Mouse (Mus musculus): ENCODE results near the gene Rad50.

The Rad50 gene

DNA sequence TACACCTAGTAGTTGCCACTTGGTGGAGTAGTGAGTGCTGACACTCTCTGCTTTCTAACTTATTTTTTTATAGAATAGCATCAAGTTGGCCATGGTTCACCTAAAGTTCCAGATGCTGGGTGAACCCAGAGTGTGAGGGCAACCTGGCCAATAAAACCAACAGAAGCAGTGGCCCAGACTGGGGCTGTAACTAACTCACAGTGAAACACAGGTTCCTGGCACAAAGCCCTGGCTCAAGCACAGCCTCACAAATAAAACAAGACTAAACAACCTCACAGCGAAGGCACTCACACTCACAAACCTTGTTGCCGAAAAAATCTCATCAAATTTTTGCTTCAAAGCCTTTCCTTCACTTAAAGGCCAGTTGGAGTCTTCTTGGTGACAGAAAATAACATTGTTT is 8.6 kb downstream of the Rad50 start:
- no peak for DNase-seq (ENCODE audit: low read depth, low spot score)

DNA sequence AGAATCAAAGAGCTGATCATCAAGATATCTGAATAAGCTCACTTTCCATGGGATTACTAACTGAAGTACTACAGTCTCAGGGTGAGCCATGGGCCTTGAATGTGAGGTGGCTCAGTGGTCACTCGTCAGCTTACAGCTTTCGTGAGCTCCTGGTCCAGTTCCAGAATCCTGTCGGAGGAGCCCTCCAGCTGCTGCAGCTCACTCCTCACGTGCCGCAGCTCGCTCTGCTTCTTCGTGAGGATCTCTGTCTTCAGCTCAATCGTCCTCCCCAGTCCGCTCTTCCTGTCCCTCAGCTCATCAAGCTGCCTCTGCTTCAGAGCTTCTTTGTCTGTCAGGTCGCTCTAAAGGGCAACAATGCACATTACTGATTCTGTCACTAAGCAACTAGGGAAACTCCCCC is 15.1 kb downstream of the Rad50 start:
- DNase-seq (ENCODE audit: low read depth, low spot score): no peak

DNA sequence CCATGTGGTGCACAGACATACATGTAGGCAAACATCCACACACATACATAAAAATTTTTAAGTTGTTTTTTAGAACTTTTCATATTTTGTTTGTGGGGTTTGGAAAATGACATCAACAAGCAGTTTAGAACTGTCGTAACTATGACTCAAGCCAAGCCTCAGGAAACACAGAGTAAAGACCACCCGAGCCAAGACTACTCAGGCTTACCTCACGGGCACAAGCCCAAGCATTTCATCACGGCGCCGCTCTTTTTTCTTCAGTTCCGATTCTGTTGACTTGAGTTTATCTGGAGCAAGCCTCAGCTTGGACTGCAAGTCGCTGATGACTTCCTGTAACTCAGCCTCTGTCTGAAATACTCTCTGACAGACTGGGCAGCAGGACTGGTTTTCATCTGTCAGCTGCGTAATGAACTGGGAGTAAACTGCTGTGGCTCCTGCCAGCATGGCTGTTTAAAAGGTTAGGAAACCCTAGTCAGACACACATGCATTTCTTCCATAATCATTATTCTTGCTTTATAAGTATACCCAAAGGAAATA is 24.1 kb downstream of the Rad50 start:
- DNase-seq (ENCODE audit: low read depth, low spot score): no peak

DNA sequence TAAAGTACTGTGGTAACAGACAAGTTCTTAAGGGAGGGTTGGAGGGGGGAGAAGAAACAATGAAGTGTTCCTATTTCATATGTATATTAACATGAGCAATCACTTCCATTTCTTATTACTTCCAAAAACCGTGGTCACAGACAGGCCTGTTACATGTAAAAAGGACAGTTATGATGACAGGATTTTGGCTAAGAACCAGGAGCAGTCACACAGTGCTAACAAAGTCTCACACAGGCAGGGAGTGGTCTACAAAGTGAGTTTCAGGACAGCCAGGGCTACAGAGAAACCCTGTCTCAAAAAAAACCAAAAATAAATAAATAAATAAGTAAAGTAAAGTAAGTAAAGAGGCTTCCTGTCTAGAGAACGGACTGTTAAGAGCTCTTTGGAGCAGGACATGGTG is 24.9 kb downstream of the Rad50 start:
- DNase-seq (ENCODE audit: low read depth, low spot score): no peak

DNA sequence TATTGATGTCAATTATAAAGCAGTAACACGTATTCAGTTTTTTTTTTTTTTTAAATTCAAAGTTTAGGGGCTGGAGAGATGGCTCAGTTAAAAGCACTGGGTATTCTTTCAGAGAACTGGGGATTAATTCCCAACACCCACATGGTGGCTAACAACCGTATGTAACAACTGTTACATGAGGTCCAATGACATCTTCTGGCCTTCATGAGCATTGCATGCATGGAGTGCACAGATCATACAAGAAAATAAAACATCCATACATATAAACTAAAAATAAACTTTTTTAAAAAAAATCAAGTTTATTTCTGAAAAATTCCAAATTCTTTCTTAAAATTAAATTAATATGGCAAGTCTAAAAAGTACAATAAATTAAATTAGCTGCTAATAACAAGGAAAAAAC is 25.4 kb downstream of the Rad50 start:
- DNase-seq (ENCODE audit: low read depth, low spot score): no peak

DNA sequence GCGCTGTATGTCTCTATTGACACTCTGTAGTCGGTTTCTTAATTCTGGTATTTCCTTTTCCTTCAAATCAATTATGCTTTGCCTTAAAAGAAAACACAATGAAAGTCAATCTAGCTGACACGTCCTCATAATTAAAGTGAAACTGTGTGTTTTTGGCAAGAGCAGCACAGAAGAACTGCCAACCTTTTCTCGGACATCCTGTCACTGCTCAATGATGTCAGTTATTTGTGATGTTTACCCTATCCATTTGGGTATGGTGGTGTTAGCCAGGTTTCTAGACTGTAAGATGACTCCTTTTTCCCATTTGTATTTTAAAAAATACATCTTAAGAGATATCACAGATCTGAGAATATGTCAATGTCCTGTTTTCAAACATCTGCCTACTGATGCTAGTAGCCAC is 27.0 kb downstream of the Rad50 start:
- no peak for DNase-seq (ENCODE audit: low read depth, low spot score)

DNA sequence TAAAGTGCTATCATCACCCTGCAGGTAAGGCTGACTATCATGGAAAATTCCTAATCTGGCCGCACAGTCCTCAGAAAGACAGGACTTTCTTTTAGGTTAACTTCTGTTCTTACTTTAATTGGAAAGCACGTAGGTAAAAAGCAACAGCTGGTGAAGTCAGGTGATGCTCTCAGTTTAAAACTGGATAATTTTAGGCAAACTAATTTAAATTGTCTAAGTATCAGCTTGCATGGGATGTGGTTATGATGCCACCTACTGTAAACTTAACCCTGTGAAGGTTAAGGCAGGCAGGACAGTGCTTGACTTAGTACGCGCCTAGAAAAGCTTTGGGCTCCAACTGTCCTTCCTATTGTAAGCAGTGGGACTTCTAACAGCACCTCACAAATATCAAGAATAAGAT is 35.7 kb downstream of the Rad50 start:
- DNase-seq (ENCODE audit: low read depth, low spot score): no peak

DNA sequence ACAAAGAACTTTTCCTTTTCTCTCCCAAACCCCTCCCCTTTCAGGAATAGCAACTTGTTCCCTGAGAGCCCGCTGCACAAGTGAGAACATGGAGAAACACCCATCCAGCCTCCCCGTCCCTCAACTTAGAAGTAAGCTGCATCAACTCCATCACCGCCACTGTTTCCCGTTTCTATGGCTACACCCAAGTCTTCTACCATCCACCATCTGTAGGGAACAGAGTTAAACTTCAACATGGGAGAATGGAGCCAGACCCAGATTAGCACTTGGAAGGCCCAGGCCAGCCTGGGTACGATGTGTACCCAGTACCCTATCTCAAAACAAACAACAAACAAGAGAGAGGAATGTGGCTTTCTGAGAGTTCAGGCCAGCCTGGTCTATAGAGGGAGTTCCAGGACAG is 43.0 kb downstream of the Rad50 start:
- DNase-seq (ENCODE audit: low read depth, low spot score): no peak

DNA sequence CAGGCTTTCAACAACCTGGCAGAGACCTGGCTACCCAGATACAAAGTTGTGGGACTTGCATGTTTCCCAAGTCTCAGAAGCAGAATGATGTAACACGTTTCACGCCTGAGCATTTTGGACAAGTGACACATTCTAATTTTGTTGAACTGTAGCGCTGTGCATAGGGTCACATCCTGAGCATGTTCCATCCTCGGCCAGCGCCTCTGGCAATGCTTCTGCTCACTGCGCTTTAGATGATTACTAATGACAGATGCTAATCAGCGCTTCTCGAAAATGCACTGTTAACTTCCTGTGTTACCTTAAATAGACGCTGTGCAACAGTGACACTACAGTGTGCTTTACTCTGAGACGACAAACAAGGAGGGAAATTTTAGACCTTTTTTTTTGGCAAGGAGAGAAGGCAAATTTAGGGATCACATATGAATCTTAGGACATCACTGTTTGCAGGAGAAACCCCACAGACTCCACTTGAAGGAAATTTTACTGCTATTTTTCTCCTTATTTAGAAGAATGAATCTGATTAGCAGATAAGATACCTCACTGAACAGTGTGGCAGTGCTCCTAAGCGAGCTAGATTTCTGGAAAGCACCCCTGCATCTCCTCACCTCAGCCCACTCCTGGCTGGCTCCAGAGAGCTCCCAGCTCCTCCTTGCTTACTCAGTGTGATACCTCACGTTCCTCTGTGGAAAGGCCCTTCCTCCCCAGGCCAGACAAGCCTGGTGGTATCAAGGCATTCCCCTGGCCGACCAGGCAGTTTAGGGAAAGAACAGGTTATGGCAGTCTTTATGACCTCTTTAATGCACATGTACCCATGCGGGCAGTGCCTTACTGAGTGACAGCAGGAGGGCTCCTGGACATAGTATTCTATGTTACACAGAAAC is 44.1 kb downstream of the Rad50 start:
- no peak for DNase-seq (ENCODE audit: low read depth, low spot score)

DNA sequence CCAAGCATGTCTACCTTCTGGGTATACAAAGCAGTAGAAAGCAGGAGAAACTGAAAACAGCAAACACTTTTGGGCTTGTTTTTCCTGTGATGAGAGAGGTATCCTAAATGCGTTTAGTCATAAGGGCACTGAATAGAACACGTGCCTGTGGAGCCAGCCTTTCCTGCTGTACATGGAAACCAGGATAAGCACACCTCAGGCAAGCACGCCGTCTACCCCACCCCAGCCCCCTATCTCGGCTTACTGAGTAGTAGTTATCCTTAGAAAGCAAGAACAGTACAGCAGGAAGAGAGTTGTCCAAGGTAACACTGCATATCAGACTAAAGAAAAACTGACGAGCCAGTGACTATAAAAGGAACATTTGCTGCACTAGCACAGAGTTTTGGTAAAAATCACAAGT is 49.3 kb downstream of the Rad50 start:
- DNase-seq (ENCODE audit: low read depth, low spot score): no peak

DNA sequence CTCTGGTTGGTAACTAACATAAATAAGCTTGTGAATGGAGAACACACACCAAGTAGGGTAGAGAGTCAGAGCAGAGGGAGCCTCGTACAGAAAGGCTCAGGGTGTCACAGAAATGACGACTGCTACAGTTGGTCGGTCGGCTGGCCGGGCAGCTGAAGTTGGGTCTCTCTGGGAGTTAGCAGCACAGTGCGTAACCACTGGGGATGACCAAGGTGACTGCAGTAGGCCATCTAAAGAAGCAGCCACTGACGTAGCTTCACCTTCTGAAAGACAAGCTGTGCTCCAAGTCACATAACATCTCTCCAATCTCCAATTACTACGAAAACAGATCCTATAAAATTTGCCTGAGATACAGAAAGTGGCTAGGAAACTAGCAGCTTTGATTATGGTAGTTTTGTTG is 49.7 kb downstream of the Rad50 start:
- DNase-seq (ENCODE audit: low read depth, low spot score): no peak

DNA sequence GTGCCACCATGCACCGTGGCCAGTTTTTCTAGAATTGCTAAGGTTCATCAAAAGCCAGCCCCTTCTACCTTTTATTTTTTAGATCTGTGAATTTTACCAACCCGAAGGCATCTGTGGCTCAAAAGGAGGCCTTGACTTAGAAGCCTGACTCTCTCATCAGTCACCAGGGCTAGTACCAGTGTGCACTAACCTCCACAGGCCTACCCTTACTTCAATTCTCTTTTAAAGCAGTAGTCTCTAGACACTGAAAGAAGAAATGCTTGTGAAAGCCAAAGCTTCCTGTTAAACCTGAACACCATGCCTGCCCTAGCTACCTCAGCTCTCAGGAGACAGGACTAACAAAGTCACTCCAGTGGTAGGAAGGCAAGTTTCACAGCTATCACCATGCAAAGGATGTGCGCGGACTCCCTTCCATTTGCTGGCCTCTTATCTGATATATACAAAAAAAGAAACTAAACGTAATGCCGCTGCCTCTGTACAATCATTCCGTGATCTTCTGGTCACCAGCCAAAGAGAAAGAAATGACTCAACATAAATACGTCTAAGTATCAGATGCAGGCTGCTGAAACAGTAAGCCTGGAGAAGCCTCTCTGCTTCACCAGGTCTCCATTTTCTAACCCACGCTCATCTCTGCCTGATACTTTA is 50.4 kb downstream of the Rad50 start:
- DNase-seq (ENCODE audit: low read depth, low spot score): no peak

DNA sequence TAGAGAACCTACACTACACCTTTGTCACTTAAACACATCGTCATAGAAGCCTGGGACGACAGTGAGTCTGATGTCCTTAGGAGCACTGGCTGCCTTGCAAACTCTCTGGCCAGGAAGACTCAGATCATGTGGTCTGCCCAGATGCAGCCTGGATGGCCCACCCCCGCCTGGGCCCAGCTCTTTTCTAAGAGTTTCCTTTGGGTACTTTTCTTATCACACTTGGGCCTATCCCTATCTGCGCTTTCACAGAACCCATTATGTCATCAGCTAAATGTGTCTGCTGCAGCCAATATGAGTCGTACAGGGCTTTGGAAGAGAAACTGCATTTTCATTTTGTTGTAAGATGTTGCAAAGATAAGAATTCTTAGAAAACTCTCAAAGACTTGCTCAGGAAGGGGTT is 52.1 kb downstream of the Rad50 start:
- DNase-seq (ENCODE audit: low read depth, low spot score): no peak

DNA sequence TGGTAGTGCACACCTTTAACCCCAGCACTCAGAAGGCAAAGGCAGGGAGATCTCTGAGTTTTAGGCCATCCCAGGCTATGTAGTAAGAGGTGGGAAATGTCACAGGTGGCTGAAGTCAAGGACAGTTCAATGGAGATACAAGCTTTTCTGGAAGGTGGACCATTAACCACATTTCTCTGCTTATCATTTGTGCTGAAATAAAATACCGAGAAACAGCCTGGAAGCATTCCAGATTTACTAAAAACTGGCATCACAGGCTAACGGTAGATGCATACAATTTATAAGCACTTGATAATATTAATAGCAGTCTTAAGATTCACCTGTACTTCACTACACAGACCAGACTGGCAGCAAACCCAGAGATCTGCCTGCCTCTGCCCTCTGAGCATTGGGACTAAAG is 54.7 kb downstream of the Rad50 start:
- no peak for DNase-seq (ENCODE audit: low read depth, low spot score)

DNA sequence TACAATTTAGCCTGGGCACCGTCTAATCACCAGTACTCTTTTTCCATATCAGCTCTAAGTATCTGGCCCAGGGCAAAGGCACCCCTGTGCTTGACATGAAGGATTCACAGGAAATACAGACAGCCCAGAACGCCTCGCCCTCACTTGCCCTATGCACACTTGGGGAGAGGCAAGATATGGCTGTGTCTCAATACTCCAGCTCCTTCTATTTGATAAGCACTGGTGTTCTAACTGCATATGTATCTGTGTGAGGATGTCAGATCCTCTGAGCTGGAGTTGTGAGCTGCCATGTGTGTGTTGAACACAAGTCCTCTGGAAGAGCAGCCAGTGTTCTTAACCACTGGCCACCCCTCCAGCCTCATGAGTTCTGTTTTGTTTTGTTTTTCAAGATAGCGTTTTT is 55.7 kb downstream of the Rad50 start:
- DNase-seq (ENCODE audit: low read depth, low spot score): no peak

DNA sequence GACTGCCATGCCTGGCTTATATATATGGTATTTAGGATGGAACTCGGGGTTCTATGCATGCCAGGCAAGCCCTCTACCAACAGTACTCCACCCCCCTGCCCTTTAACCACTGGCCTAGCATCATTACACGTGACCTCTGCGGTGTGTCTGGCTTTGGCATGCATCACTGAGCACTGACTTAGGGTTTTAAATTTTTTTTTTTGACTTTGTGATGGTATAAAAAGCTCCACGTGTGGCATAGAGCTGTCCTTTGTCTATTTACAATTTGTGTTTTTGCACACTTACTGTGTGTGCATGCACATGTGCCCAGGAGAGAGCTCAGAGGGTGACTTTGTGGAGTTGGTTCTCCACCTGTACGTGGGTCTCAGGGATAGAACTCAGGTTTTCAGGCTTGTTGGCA is 63.1 kb downstream of the Rad50 start:
- DNase-seq (ENCODE audit: low read depth, low spot score): no peak

DNA sequence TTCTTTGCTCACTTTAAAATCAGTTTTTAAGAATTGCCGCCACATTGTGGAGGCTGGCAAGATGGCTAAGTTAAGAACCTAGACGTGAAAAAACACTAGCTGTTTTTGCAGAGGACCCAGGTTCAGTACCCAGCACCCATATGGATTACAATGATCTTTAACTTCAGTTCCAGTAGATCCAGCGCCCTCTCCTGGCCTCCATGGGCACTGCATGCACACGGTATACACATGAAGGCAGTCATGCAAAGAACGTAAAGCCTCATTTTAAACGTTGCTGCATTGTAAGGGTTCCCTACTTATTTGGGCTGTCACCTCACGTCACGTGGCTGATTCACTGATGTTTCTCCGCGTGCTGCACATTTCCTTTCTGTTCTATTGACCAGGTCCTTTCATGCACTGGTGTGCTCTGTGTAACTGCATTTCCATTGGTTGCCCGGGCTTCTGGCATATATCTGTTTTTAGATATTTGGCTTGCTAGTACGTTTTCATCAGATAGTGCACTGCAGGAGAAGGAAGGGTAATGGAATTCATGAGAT is 64.3 kb downstream of the Rad50 start:
- peak; percentile 62 for DNase-seq (ENCODE audit: low read depth, low spot score)

DNA sequence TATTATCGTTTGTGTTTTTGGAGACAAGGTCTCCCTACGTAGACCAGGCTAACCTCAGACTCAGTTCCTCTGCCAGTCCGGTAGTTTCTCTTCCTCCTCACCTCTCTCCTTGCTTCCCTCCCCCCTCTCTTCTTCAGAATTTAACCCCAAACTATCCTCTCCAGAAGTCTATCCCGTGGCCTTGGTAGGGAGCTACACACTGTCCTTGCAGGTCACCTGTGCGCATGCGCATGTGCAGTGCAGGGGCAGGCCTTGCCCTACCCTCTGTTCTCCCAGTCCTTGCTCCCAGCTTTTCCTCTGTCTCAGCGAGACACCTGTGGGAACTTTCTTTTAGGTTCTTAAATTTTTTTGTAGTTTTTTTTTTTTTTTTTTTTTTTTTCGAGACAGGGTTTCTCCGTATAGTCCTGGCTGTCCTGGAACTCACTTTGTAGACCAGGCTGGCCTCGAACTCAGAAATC is 69.3 kb downstream of the Rad50 start:
- DNase-seq (ENCODE audit: low read depth, low spot score): no peak

DNA sequence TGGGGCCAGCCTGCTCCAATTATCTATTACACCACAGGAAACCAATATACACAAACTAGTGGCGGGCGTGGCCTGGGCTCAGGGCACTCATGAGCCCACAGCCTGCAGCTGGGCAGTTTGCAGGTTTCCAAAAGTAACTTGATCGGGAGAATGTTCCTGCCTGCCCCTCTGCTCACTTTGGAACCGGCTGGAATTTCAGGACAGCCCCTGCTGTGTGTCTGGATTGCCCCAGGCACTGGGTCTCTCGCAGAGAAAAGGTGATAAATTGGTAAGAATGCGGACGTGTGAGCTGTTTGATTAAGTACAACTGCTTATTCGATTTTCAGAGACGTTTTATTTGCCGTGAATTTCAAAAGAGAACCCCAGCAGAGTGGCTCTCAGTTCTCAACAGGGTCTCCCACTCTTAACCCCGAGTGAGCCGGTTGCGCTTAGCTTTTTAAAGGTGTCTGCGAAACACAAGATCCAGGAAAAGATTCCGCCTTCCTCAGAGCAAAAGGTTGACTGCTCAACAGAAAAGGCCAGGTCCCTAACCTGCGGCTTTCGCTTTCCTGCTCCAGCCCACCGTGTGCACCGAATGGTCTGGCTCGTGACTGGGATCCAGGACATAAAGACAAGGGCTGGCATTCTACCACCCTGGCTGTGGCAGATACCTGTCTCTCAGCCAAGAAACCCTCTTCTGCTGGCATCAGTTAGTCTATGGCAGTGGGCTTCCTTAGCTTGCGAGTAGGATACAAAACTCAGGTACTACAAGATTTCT is 69.9 kb downstream of the Rad50 start:
- peak; percentile 75 for DNase-seq (ENCODE audit: low read depth, low spot score)

DNA sequence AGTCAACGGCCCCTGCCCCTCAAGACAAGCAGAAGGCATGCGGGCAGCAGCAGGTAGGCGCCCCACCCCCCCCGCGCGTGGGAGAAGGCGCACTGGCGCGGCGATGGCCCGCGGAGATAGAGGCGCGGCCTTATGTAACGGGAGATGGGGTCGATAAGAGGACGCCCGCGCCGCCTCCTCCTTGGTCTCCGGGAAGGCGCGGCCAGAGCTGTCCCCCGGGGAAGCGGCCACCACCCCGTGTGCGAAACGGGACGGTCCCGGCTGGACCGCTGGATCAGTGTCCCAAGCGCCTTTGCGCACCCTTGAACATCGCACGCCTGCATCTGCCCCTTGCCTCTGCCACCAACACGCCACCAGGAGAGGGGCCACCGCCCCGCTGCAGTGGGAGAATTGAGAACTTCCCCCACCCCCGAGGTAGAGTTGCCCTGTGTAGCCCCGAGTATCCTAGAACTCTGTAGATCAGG is 70.9 kb downstream of the Rad50 start:
- peak; percentile 23 for DNase-seq (ENCODE audit: low read depth, low spot score)

DNA sequence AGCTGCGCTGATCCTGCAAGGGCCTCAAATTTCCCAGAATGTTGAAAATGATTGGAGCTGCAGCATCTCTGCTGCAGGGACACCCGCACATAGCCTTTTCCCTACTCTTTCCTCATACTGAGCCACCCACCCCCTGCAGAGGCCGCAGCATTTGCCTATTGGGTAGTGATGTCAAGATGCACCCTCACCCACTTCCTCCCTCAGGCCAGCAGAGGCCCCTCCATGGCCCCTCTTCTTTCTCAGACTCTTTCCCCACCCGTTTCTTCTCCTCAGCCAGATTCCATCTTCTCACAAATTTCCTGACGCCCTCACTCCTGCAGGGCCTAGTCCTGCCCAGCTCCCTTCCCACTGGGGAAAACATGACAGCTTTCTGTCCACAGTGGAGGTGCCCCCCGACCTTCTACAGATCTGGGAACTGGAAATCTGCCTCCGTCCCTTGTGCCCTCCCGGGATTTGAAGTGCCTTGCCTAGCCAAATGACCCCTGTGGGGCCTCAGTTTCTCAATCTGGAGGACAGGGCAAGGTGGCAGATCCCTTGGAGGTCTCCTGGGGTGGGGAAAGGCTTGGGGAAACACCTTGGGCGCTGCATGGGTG is 71.4 kb downstream of the Rad50 start:
- no peak for DNase-seq (ENCODE audit: low read depth, low spot score)

Measured in ZHBTc4 (cell line).